Mouse (Mus musculus) CD4-positive helper T cell, adult 2 months (primary cell): ENCODE data around the gene Gp2.

Source experiments
- DNase-seq: peaks from one replicate; pipeline ENCODE4 v3.0.0-alpha.2; 2012; ENCODE audit warnings: low read depth, missing footprints, low spot score

Gene Gp2

GRCm38 (mm10) chr7:119459185-119459584, at the start of gene Gp2:
Gene Gp2, minus strand, starts transcription at chr7:119459285.
- no peak for DNase-seq

GRCm38 (mm10) chr7:119490041-119490780, 31.1 kb upstream of the Gp2 start:
- DNase-seq, result no peak

- DNase-seq, result no peak
These were observed 27.6 kb upstream of the Gp2 start for GRCm38 (mm10) chr7:119486683-119487082.

- no peak for DNase-seq
These were observed 25.1 kb upstream of the Gp2 start for GRCm38 (mm10) chr7:119484154-119484553.

GRCm38 (mm10) chr7:119479256-119479655, 20.2 kb upstream of the Gp2 start, which contains the start of gene Umod:
Gene Umod, minus strand, starts transcription at chr7:119479282.
- DNase-seq, result no peak

- DNase-seq, result no peak
These were observed 17.7 kb upstream of the Gp2 start for GRCm38 (mm10) chr7:119476500-119477389.

GRCm38 (mm10) chr7:119454192-119454591, 4.9 kb downstream of the Gp2 start:
- DNase-seq, result no peak

- DNase-seq, result no peak
These were observed 15.2 kb downstream of the Gp2 start for GRCm38 (mm10) chr7:119443849-119444248.

- no peak for DNase-seq
These were observed 17.1 kb downstream of the Gp2 start for GRCm38 (mm10) chr7:119441938-119442337.

- no peak for DNase-seq
These were observed 31.9 kb downstream of the Gp2 start for GRCm38 (mm10) chr7:119427180-119427616.

- DNase-seq, result no peak
These were observed 38.4 kb downstream of the Gp2 start for GRCm38 (mm10) chr7:119420730-119421129.

- DNase-seq, result no peak
These were observed 40.6 kb downstream of the Gp2 start for GRCm38 (mm10) chr7:119418523-119418922.

- no peak for DNase-seq
These were observed 64.9 kb downstream of the Gp2 start for GRCm38 (mm10) chr7:119394050-119394732.
